Mouse (Mus musculus) G1E (cell line): ENCODE results near the gene Apob. TPM values are rescaled to one million over a fixed set of nuclear protein-coding genes. Genes with fewer than 3 reads are reported as not detected.

Experiments used
- ATAC-seq: 2 replicates; pipeline ENCODE4 v1.8.0; 2016; ENCODE audit warnings: mild to moderate bottlenecking; ENCODE audit not compliant: insufficient number of reproducible peaks, poor library complexity, low FRiP score, severe bottlenecking; ENCODE audit errors: extremely low read depth
- DNase-seq: peaks from one replicate; pipeline ENCODE4 v3.0.0; 2012; ENCODE audit warnings: low spot score
- H3K27me3 ChIP-seq: 2 replicates; pipeline ENCODE4 v1.6.1; 2012; ENCODE audit warnings: mild to moderate bottlenecking, low read length, inconsistent platforms; ENCODE audit not compliant: insufficient read depth
- H3K36me3 ChIP-seq: replicated peaks from 2 replicates; pipeline ENCODE3; 2012; ENCODE audit warnings: mild to moderate bottlenecking, inconsistent platforms
- H3K4me1 ChIP-seq: 2 replicates; pipeline ENCODE4 v1.6.1; 2012; ENCODE audit warnings: low read depth, low read length, inconsistent platforms, mixed read lengths; ENCODE audit not compliant: insufficient read depth
- H3K4me3 ChIP-seq: 2 replicates; pipeline ENCODE4 v1.5.1; 2012; ENCODE audit warnings: low read depth, mild to moderate bottlenecking, inconsistent platforms, low read length, moderate library complexity, mixed read lengths
- H3K9me3 ChIP-seq: replicated peaks from 2 replicates; pipeline ENCODE4 v1.6.1; 2012; ENCODE audit warnings: inconsistent platforms
- CTCF ChIP-seq: IDR thresholded peaks from 2 replicates; pipeline ENCODE4 v1.5.1; 2012; ENCODE audit warnings: low read depth, low read length, inconsistent platforms, mixed read lengths
- GATA1 ChIP-seq: IDR thresholded peaks from 2 replicates; pipeline ENCODE4 v1.6.1; 2012; ENCODE audit warnings: borderline replicate concordance, low read length, inconsistent platforms, mixed read lengths
- GATA2 ChIP-seq: IDR thresholded peaks from 2 replicates; pipeline ENCODE4 v1.6.1; 2012; ENCODE audit warnings: low read depth, low read length, inconsistent platforms, borderline replicate concordance
- POLR2AphosphoS5 ChIP-seq: IDR thresholded peaks from 2 replicates; pipeline ENCODE4 v1.6.1; 2012; ENCODE audit warnings: low read depth, low read length, inconsistent platforms; ENCODE audit not compliant: insufficient replicate concordance
- TAL1 ChIP-seq: conservative IDR thresholded peaks from 2 replicates; pipeline ENCODE4 v1.6.1; 2012; ENCODE audit warnings: low read depth, low read length, inconsistent platforms, mixed read lengths
- polyA plus RNA-seq: library from polyadenylated mRNA; stranded (reverse); fragments of >175 nt; gene quantifications from 2 replicates; pipeline ENCODE4 v1.2.3, GENCODE M21; 2012
- total RNA-seq, 2 experiments: library from RNA; stranded (forward) in 1 of 2; stranded (reverse) in 1 of 2; fragments of 200-1000 nt in 1 of 2; fragments of >200 nt in 1 of 2; fragmentation: Nextera tagmentation in 1 of 2; gene quantifications; 2 replicates each; pipeline ENCODE4 v1.2.3; 2014 to 2017

The Apob gene
- total and polyA plus RNA-seq, 3 experiments = 0.16 TPM; not detected in 2

GRCm38 (mm10) chr12:7967221-7967620 is 10.2 kb upstream of the Apob start:
- no peak for DNase-seq
- TF ChIP-seq CTCF (no peak), POLR2AphosphoS5 (no peak), TAL1 (no peak), GATA1 (no peak), GATA2 (no peak)
- H3K36me3 ChIP-seq = no peaks in the 10 kb centered on the region
- H3K9me3 ChIP-seq = no peaks in the 10 kb centered on the region; the same call in 1 of the 2 replicates
- no peaks in the 10 kb centered on the region for H3K4me1 ChIP-seq
- no peak for ATAC-seq
- H3K4me3 ChIP-seq = no peak overlapping the region
- H3K27me3 ChIP-seq = no peaks in the 10 kb centered on the region

DNA sequence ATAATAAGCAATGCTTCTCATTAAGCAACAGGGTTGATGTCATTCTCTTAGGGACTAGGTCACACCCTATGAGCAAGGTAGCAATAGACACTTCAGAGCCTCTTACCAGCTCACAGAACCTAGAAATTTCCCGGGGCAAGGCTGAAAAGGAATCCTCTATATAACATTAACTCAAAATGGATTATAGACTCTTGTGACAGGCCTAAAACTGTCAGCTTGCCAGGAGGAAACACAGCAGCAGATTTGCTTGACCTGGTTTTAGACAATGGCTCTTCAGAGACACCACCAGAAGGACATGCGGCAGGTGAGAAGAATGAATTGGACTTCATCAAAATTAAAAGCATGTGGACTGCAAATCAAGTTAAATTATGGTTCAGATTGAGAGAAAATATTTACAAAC is 7.1 kb upstream of the Apob start:
- no peaks in the 10 kb centered on the region for H3K36me3 ChIP-seq
- no peak for TF ChIP-seq GATA2
- no peak for TF ChIP-seq CTCF
- no peak for TF ChIP-seq POLR2AphosphoS5
- no peak for TF ChIP-seq TAL1
- no peak for TF ChIP-seq GATA1
- 0 out of 2 replicates have a peak, but pooled peaks cover 5% of the 10 kb centered on the region for H3K9me3 ChIP-seq
- no peak for DNase-seq
- no peak for ATAC-seq
- H3K4me3 ChIP-seq = no peak overlapping the region
- H3K4me1 ChIP-seq = no peaks in the 10 kb centered on the region
- no peaks in the 10 kb centered on the region for H3K27me3 ChIP-seq

GRCm38 (mm10) chr12:7970817-7971216 is 6.6 kb upstream of the Apob start:
- Histone ChIP-seq H3K4me1 (no peaks in the 10 kb centered on the region), H3K4me3 (no peak overlapping the region), H3K27me3 (no peaks in the 10 kb centered on the region), H3K9me3 (peaks cover 7% of the 10 kb centered on the region; the same call in 1 of the 2 replicates), H3K36me3 (no peaks in the 10 kb centered on the region)
- ATAC-seq (no peak), DNase-seq (no peak)
- TF ChIP-seq POLR2AphosphoS5 (no peak), CTCF (no peak), GATA2 (no peak), GATA1 (no peak), TAL1 (no peak)

GRCm38 (mm10) chr12:7971736-7972135 is 5.7 kb upstream of the Apob start:
- TF ChIP-seq GATA1 (no peak), TAL1 (no peak), GATA2 (no peak), POLR2AphosphoS5 (no peak), CTCF (no peak)

GRCm38 (mm10) chr12:7973773-7974322 is 3.6 kb upstream of the Apob start:
- Histone ChIP-seq H3K27me3 (no peaks in the 10 kb centered on the region), H3K36me3 (no peaks in the 10 kb centered on the region), H3K4me3 (no peak overlapping the region), H3K9me3 (peaks cover 26% of the 10 kb centered on the region), H3K4me1 (no peaks in the 10 kb centered on the region)
- DNase-seq = no peak
- TF ChIP-seq GATA1 (no peak), TAL1 (no peak), GATA2 (no peak), CTCF (no peak), POLR2AphosphoS5 (no peak)
- no peak for ATAC-seq

More at GRCm38 (mm10) chr12:7971736-7972135, 5.7 kb upstream of the Apob start:
- no peaks in the 10 kb centered on the region for H3K27me3 ChIP-seq
- peaks cover 12% of the 10 kb centered on the region for H3K9me3 ChIP-seq
- no peaks in the 10 kb centered on the region for H3K4me1 ChIP-seq
- no peak for DNase-seq
- no peak for ATAC-seq
- no peaks in the 10 kb centered on the region for H3K36me3 ChIP-seq
- no peak overlapping the region for H3K4me3 ChIP-seq

DNA sequence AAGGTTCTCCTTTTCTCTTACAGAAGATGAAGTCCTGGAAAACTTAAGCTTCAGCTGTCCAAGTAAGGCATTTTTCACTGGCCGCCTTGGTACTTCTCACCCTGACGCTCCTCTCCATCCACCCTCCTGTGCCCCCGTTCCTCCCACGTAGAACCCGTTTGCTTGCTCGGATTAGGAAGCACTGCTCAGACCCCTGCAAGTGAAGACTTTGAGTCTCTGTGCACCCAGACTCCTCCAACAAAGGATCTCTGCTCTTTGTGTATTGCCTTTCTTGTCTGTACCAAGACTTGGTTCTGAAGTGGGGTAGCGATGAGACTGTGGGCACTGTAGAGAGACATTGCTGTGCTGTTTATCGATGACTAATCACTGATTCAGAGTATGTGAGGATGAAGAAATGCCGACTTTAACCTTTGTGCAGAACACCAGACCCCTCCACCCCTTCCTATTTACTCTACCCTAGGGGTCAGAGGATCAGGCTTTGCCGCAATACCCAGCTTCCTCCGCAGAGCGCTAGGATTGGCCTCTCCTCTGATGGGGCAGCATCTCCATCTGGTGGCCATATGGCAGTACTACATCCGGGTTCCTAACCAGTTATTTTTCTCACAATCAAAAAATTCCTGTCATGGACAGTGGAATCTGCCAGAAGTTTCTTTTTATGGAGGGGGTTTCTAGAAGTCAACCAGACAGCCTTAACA is 889 bp downstream of the Apob start:
- H3K9me3 ChIP-seq = peaks cover 28% of the 10 kb centered on the region
- H3K36me3 ChIP-seq = no peaks in the 10 kb centered on the region
- DNase-seq = peak; percentile 1
- no peaks in the 10 kb centered on the region for H3K27me3 ChIP-seq
- no peak for TF ChIP-seq TAL1
- no peak for TF ChIP-seq CTCF
- TF ChIP-seq GATA1 = no peak
- no peak for TF ChIP-seq GATA2
- no peaks in the 10 kb centered on the region for H3K4me1 ChIP-seq
- H3K4me3 ChIP-seq = no peak overlapping the region
- ATAC-seq = no peak
